Mouse (Mus musculus) liver, postnatal 0 days (tissue): ENCODE results near the gene Gm10160. TPM values are rescaled to one million over a fixed set of nuclear protein-coding genes. Genes with fewer than 3 reads are reported as not detected.

Experiments
- ATAC-seq: fragments of 200-750 bp; cut with Nextera tagmentation; 2 replicates; pipeline ENCODE4 v1.8.0; 2017; ENCODE audit warnings: mild to moderate bottlenecking, moderate library complexity
- DNase-seq: peaks from one replicate; pipeline ENCODE4 v3.0.0-alpha.2; 2016
- H3K27ac ChIP-seq: fragments of 300-500 bp; sonication (generic); 2 replicates; pipeline ENCODE4 v1.5.1; 2014; ENCODE audit warnings: antibody characterized with exemption, moderate library complexity, mild to moderate bottlenecking, low read depth
- H3K27me3 ChIP-seq: fragments of 300-500 bp; sonication (generic); 2 replicates; pipeline ENCODE4 v1.6.1; 2014; ENCODE audit warnings: low read length, control low read depth, mixed read lengths; ENCODE audit not compliant: insufficient read depth
- H3K36me3 ChIP-seq: fragments of 300-500 bp; sonication (generic); replicated peaks from 2 replicates; pipeline ENCODE4 v1.6.1; 2014; ENCODE audit warnings: mild to moderate bottlenecking, control low read depth, low read length, moderate library complexity, mixed read lengths; ENCODE audit not compliant: insufficient read depth
- H3K4me1 ChIP-seq: fragments of 300-500 bp; sonication (generic); 2 replicates; pipeline ENCODE4 v1.6.1; 2014; ENCODE audit warnings: antibody characterized with exemption, mild to moderate bottlenecking, control low read depth; ENCODE audit not compliant: insufficient read depth
- H3K4me2 ChIP-seq: fragments of 300-500 bp; sonication (generic); 2 replicates; pipeline ENCODE4 v1.6.1; 2014; ENCODE audit warnings: low read depth, mild to moderate bottlenecking, low read length, moderate library complexity, mixed read lengths
- H3K4me3 ChIP-seq: fragments of 300-500 bp; sonication (generic); 2 replicates; pipeline ENCODE4 v1.5.1; 2014; ENCODE audit warnings: low read depth, low read length
- H3K9ac ChIP-seq: fragments of 300-500 bp; sonication (generic); replicated peaks from 2 replicates; pipeline ENCODE4 v1.6.1; 2014; ENCODE audit warnings: mild to moderate bottlenecking, moderate library complexity
- H3K9me3 ChIP-seq: fragments of 300-500 bp; sonication (generic); 2 replicates; pipeline ENCODE4 v1.6.1; 2016; ENCODE audit warnings: mild to moderate bottlenecking, control low read depth, low read length, mixed read lengths
- CTCF ChIP-seq: sonication (generic); IDR thresholded peaks from 2 replicates; pipeline ENCODE4 v1.5.1; 2016; ENCODE audit warnings: antibody characterized with exemption, low read depth
- EP300 ChIP-seq: IDR thresholded peaks from 2 replicates; pipeline ENCODE4 v1.6.1; 2016; ENCODE audit warnings: antibody characterized with exemption, low read depth, mild to moderate bottlenecking
- WGBS: fragments of 180-500 bp; shearing (Covaris S2); extraction: QIAGEN DNeasy Blood & Tissue Kit; methylation state at CpG from one replicate; pipeline ENCODE4 v1.1.7; 2014; ENCODE audit not compliant: insufficient replicate concordance; 5-methylcytosine and 5-hydroxymethylcytosine counted together
- polyA plus RNA-seq: library from polyadenylated mRNA; unstranded; fragments of >200 nt; fragmentation: Nextera tagmentation; extraction: Ambion mirVana; gene quantifications from 2 replicates; pipeline ENCODE4 v1.2.1, GENCODE M21; 2015

Gene Gm10160
- polyA plus RNA-seq = not detected in 2 replicates

DNA sequence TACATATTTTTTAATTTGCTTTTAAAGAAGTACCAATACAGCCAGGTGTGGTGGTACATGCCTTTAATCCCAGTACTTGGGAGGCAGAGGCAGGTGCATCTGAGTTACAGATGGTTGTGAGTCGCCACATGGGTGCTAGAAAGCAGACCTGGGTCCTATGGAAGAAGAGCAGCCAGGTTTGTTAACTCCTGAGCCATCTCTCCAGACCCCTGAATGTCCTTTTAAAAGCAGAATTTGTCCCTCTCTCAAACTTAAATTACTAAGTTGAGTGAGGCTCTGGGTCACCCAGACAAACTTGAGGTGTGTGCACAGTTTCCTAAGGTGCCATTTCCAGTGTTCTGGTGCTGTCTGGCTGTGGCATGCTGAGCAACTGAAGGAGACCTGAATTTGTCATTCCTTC, at the start of gene Gm10160:
Gene Gm10160, minus strand, starts transcription at position 101 of the 400 bp plus-strand sequence.
- no peaks in the 10 kb centered on the region for H3K36me3 ChIP-seq
- H3K4me1 ChIP-seq = peaks cover 12% of the 10 kb centered on the region
- 73% methylated on average over 1 of the region's 1 CpGs for WGBS
- DNase-seq (no peak), ATAC-seq (no peak)
- H3K4me2 ChIP-seq = peak within 1 kb of the TSS; percentile 47
- H3K27me3 ChIP-seq = peaks cover 39% of the 10 kb centered on the region
- TF ChIP-seq EP300 = no peak
- TF ChIP-seq CTCF = no peak
- H3K4me3 ChIP-seq = 0 out of 2 replicates have a peak within 1 kb of the TSS, but pooled peaks have one; percentile 2
- peak within 1 kb of the TSS; percentile 41 for H3K27ac ChIP-seq
- H3K9ac ChIP-seq = no peak within 1 kb of the TSS
- H3K9me3 ChIP-seq = no peaks in the 10 kb centered on the region

GRCm38 (mm10) chr7:81904926-81905325, 49.3 kb upstream of the Gm10160 start:
- Histone ChIP-seq H3K4me1 (no peaks in the 10 kb centered on the region), H3K27ac (no peak overlapping the region), H3K9ac (no peak overlapping the region), H3K4me3 (no peak overlapping the region), H3K4me2 (no peak overlapping the region), H3K27me3 (0 out of 2 replicates have a peak, but pooled peaks cover 4% of the 10 kb centered on the region), H3K9me3 (no peaks in the 10 kb centered on the region), H3K36me3 (no peaks in the 10 kb centered on the region)
- 77% methylated on average over 2 of the region's 2 CpGs for WGBS
- no peak for ATAC-seq
- DNase-seq = no peak
- TF ChIP-seq CTCF = no peak
- no peak for TF ChIP-seq EP300

DNA sequence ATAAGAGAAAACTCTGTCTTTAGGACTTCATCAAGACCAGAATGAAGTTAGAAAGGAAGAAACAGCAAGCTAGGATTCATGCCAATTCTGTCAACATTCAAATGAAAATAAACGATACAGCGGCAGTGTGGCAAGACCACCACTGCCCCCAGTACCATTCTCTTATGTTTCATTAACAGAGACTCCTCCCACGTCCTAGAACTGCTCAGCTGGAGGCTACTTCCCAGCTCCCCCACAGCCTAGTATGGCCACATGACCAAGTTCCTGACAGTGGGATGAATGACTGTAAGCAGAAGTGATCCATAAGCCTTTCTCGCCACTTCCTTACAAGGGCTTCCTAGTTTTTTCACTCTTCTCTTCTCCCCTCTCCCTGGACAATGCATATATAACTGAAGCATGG, 48.5 kb upstream of the Gm10160 start:
- DNase-seq = no peak
- Histone ChIP-seq H3K9ac (no peak overlapping the region), H3K27me3 (0 out of 2 replicates have a peak, but pooled peaks cover 8% of the 10 kb centered on the region), H3K4me1 (no peaks in the 10 kb centered on the region), H3K9me3 (no peaks in the 10 kb centered on the region), H3K36me3 (no peaks in the 10 kb centered on the region), H3K4me3 (no peak overlapping the region), H3K4me2 (no peak overlapping the region), H3K27ac (no peak overlapping the region)
- ATAC-seq = no peak
- 60% methylated on average over 4 of the region's 4 CpGs for WGBS
- TF ChIP-seq EP300 (no peak), CTCF (no peak)

GRCm38 (mm10) chr7:81899361-81899760, 43.8 kb upstream of the Gm10160 start:
- 63% methylated on average over 11 of the region's 11 CpGs for WGBS
- no peaks in the 10 kb centered on the region for H3K4me1 ChIP-seq
- no peak overlapping the region for H3K27ac ChIP-seq
- no peak overlapping the region for H3K4me2 ChIP-seq
- H3K27me3 ChIP-seq = 0 out of 2 replicates have a peak, but pooled peaks cover 7% of the 10 kb centered on the region
- TF ChIP-seq CTCF (no peak), EP300 (no peak)
- no peaks in the 10 kb centered on the region for H3K36me3 ChIP-seq
- no peak overlapping the region for H3K4me3 ChIP-seq
- no peak for ATAC-seq
- no peaks in the 10 kb centered on the region for H3K9me3 ChIP-seq
- DNase-seq = no peak
- H3K9ac ChIP-seq = no peak overlapping the region

DNA sequence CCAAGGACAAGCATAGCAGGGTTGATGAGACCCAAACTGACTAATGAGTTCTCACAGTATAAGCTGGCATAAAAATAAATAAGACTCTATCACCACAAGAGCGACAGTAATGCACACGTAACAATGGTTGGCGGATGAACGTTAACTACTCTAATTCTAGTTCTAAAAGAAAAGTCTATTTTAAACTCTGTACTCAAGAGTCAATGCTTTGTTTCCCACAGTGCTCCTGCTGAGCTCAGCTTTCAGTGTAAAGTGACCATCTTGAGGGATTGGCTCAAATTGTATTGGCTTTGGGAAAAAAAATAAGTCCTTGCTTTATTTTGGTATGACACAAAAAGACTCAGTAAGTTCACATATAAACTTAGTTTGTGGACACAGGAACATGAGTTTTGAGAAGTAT, 29.5 kb upstream of the Gm10160 start:
- Histone ChIP-seq H3K9ac (no peak overlapping the region), H3K27me3 (peaks cover 19% of the 10 kb centered on the region), H3K9me3 (no peaks in the 10 kb centered on the region), H3K4me1 (no peaks in the 10 kb centered on the region), H3K4me3 (no peak overlapping the region), H3K27ac (no peak overlapping the region), H3K4me2 (no peak overlapping the region), H3K36me3 (no peaks in the 10 kb centered on the region)
- 90% methylated on average over 4 of the region's 4 CpGs for WGBS
- ATAC-seq (no peak), DNase-seq (no peak)
- TF ChIP-seq CTCF (no peak), EP300 (no peak)

DNA sequence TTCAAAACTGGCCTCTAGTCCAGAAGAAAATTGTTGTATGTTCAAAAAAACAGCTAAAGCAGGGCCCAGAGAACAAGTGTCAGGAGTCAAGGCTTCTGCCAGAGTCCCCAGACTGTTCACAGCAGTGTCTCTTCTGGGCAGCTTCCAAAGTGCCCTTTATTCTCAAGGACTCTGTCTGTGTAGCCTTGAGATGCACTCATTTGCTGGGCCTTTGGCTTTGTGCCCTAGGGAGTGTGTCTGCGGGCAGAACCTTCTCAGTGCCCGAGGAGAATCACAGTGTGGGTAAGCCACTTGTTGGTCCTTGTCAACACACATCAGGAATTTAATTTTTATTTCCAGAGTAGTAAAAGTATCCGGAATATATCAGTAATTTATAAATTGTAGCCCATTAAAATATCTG, 26.0 kb upstream of the Gm10160 start:
- H3K36me3 ChIP-seq = no peaks in the 10 kb centered on the region
- TF ChIP-seq EP300 (no peak), CTCF (no peak)
- H3K9ac ChIP-seq = no peak overlapping the region
- peaks cover 30% of the 10 kb centered on the region for H3K27me3 ChIP-seq
- DNase-seq = no peak
- no peak overlapping the region for H3K4me2 ChIP-seq
- no peaks in the 10 kb centered on the region for H3K4me1 ChIP-seq
- 70% methylated on average over 3 of the region's 3 CpGs for whole genome bisulfite sequencing
- H3K4me3 ChIP-seq = no peak overlapping the region
- H3K27ac ChIP-seq = no peak overlapping the region
- no peaks in the 10 kb centered on the region for H3K9me3 ChIP-seq
- ATAC-seq = no peak

DNA sequence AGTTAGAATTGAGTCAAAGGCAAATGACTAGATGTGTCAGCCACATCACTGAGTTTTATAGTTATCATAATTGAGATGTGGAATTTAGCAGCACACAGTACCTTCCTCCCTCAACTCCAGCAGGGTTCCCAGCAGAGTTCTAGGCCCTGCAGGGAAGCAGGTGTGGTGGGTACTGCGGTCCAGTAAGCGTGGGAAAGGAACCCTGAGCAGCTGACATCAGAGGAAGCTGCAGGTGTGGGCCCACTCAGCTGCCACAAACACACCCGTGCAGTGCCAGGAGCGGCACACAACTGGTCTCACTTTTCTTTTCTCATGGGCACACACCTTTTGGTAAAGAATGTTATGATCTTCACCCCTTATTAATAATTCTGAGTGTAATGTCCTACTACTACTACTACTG, 25.2 kb upstream of the Gm10160 start:
- 89% methylated on average over 4 of the region's 4 CpGs for WGBS
- DNase-seq = no peak
- no peak overlapping the region for H3K4me2 ChIP-seq

More for the DNA sequence above, 25.2 kb upstream of the Gm10160 start:
- no peak for ATAC-seq
- Histone ChIP-seq H3K27me3 (peaks cover 25% of the 10 kb centered on the region), H3K9me3 (no peaks in the 10 kb centered on the region), H3K9ac (no peak overlapping the region), H3K36me3 (no peaks in the 10 kb centered on the region; the same call in 1 of the 2 replicates), H3K4me3 (no peak overlapping the region), H3K4me1 (no peaks in the 10 kb centered on the region), H3K27ac (no peak overlapping the region)
- TF ChIP-seq EP300 (no peak), CTCF (no peak)
